Mouse (Mus musculus): ENCODE results near the gene Dnpep.

- TF ChIP-seq RAD21 (IDR thresholded peaks at IDR 0.05; ENCODE audit: low read depth, low read length) = no peak
- TF ChIP-seq POLR2A (IDR thresholded peaks at IDR 0.05; ENCODE audit: low read depth, low read length) = no peak
- no peak for TF ChIP-seq USF1 (IDR thresholded peaks at IDR 0.05; ENCODE audit: low read depth, low read length)
- TF ChIP-seq EP300 (IDR thresholded peaks at IDR 0.05; ENCODE audit: low read length) = no peak
- no peak for TF ChIP-seq CTCF (conservative IDR thresholded peaks at IDR 0.05 in 1 of 2, IDR thresholded peaks at IDR 0.05 in 1 of 2; ENCODE audit: low read depth in 2 of 2, low read length in 2 of 2)
These were observed 42.6 kb upstream of the Dnpep start, which contains the start of gene Des for GRCm38 (mm10) chr1:75360112-75361031.
